Mouse (Mus musculus): ENCODE data around the gene Dlk2. TPM values are rescaled to one million over a fixed set of nuclear protein-coding genes. Genes with fewer than 3 reads are reported as not detected.
A peak's percentile ranks its signal among the peaks of the same experiment; 100 is the strongest.

Gene Dlk2
- polyA plus RNA-seq, 1 experiment from 2014 or later = 8.9 TPM

GRCm38 (mm10) chr17:46283911-46284310 lies 13.3 kb upstream of the Dlk2 start:
- ATAC-seq (ENCODE audit: low FRiP score, low TSS enrichment) (no peak), DNase-seq (ENCODE audit: low spot score) (no peak)
- H3K4me2 ChIP-seq (replicated peaks; ENCODE audit: low read depth) = no peak overlapping the region
- TF ChIP-seq CTCF (IDR thresholded peaks at IDR 0.05; ENCODE audit: low read depth) = no peak
- no peak for TF ChIP-seq EP300 (optimal IDR thresholded peaks at IDR 0.05)
- H3K4me1 ChIP-seq (replicated peaks; ENCODE audit: control insufficient read depth, insufficient read depth) = 0 out of 2 replicates have a peak, but pooled peaks cover 2% of the 10 kb centered on the region
- 0 out of 2 replicates have a peak, but pooled peaks cover 3% of the 10 kb centered on the region for H3K36me3 ChIP-seq (ENCODE audit: control insufficient read depth, insufficient read depth, low read length)
- no peak overlapping the region for H3K27ac ChIP-seq (replicated peaks)
- H3K4me3 ChIP-seq (ENCODE audit: low read depth, low read length) = no peak overlapping the region
- H3K9ac ChIP-seq (ENCODE audit: low read length) = no peak overlapping the region
- H3K27me3 ChIP-seq (ENCODE audit: control insufficient read depth, insufficient read depth, low read length) = no peaks in the 10 kb centered on the region
- H3K9me3 ChIP-seq (ENCODE audit: control insufficient read depth, low read length) = no peaks in the 10 kb centered on the region
- WGBS = 83% methylated on average over 8 of the region's 8 CpGs

DNA sequence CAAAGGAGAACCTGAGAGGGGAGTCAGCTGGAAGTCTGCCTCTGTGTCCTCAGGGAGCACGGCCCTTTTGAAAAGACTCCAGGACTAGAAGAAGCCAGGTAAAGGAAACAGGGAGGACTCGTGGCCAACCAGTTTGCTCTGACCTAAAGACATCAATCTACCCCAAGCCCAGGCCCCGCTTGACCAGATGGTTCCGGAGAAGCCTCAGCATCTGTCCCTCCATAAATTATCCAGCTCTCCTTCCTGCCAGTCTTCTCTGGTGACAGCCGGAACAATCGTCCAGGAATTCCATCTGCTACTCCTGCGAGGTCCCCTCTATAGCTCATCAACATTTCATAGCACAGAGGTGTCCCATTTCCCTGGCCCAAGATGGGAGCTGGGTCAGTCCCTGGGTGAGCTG lies 12.6 kb upstream of the Dlk2 start:
- H3K27ac ChIP-seq (replicated peaks) = no peak overlapping the region
- ATAC-seq (ENCODE audit: low FRiP score, low TSS enrichment) = no peak
- 57% methylated on average over 7 of the region's 7 CpGs for WGBS
- H3K9me3 ChIP-seq (ENCODE audit: control insufficient read depth, low read length) = no peaks in the 10 kb centered on the region
- no peak for DNase-seq (ENCODE audit: low spot score)
- TF ChIP-seq EP300 (optimal IDR thresholded peaks at IDR 0.05) (no peak), CTCF (IDR thresholded peaks at IDR 0.05; ENCODE audit: low read depth) (no peak)
- H3K36me3 ChIP-seq (ENCODE audit: control insufficient read depth, insufficient read depth, low read length) = 0 out of 2 replicates have a peak, but pooled peaks cover 3% of the 10 kb centered on the region
- H3K4me3 ChIP-seq (ENCODE audit: low read depth, low read length) = no peak overlapping the region
- no peaks in the 10 kb centered on the region for H3K27me3 ChIP-seq (ENCODE audit: control insufficient read depth, insufficient read depth, low read length)
- no peak overlapping the region for H3K9ac ChIP-seq (ENCODE audit: low read length)
- H3K4me2 ChIP-seq (replicated peaks; ENCODE audit: low read depth) = no peak overlapping the region
- 0 out of 2 replicates have a peak, but pooled peaks cover 2% of the 10 kb centered on the region for H3K4me1 ChIP-seq (replicated peaks; ENCODE audit: control insufficient read depth, insufficient read depth)

DNA sequence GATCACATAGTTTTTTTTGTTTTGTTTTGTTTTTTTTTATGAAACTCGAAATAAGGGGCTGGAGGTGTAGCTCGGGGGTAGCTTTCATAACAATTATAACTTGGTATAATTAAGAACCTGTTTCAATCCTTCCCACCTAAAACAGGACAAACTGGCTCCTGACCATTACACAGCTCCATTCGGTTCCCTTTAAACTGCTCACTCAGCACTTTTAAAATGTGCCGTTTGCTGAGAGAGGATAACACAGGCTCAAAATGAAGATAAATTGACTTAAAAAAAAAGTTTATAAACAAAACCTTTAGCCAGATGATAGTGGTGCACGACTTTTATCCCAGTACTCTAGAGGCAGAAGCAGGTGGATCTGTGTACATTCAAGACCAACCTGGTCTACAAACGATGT lies 11.8 kb upstream of the Dlk2 start:
- no peak for TF ChIP-seq EP300 (optimal IDR thresholded peaks at IDR 0.05)
- TF ChIP-seq CTCF (IDR thresholded peaks at IDR 0.05; ENCODE audit: low read depth) = no peak
- ATAC-seq (ENCODE audit: low FRiP score, low TSS enrichment) (no peak), DNase-seq (ENCODE audit: low spot score) (no peak)
- Histone ChIP-seq H3K4me3 (ENCODE audit: low read depth, low read length) (no peak overlapping the region), H3K36me3 (ENCODE audit: control insufficient read depth, insufficient read depth, low read length) (no peaks in the 10 kb centered on the region), H3K4me1 (replicated peaks; ENCODE audit: control insufficient read depth, insufficient read depth) (0 out of 2 replicates have a peak, but pooled peaks cover 2% of the 10 kb centered on the region), H3K9me3 (ENCODE audit: control insufficient read depth, low read length) (no peaks in the 10 kb centered on the region), H3K9ac (ENCODE audit: low read length) (no peak overlapping the region), H3K27ac (replicated peaks) (no peak overlapping the region), H3K27me3 (ENCODE audit: control insufficient read depth, insufficient read depth, low read length) (no peaks in the 10 kb centered on the region), H3K4me2 (replicated peaks; ENCODE audit: low read depth) (no peak overlapping the region)
- WGBS = 34% methylated on average over 6 of the region's 6 CpGs

GRCm38 (mm10) chr17:46287678-46288095 lies 9.5 kb upstream of the Dlk2 start:
- no peak overlapping the region for H3K4me2 ChIP-seq (replicated peaks; ENCODE audit: low read depth)
- H3K4me1 ChIP-seq (replicated peaks; ENCODE audit: control insufficient read depth, insufficient read depth) = 0 out of 2 replicates have a peak, but pooled peaks cover 2% of the 10 kb centered on the region
- H3K4me3 ChIP-seq (ENCODE audit: low read depth, low read length) = no peak overlapping the region
- H3K27ac ChIP-seq (replicated peaks) = no peak overlapping the region
- H3K27me3 ChIP-seq (ENCODE audit: control insufficient read depth, insufficient read depth, low read length) = no peaks in the 10 kb centered on the region
- TF ChIP-seq EP300 (optimal IDR thresholded peaks at IDR 0.05) (no peak), CTCF (IDR thresholded peaks at IDR 0.05; ENCODE audit: low read depth) (no peak)
- DNase-seq (ENCODE audit: low spot score) (peak; percentile 33), ATAC-seq (ENCODE audit: low FRiP score, low TSS enrichment) (peak; percentile 36; the same call in 1 of the 2 replicates)
- no peaks in the 10 kb centered on the region for H3K9me3 ChIP-seq (ENCODE audit: control insufficient read depth, low read length)
- 49% methylated on average over 11 of the region's 11 CpGs for WGBS
- no peaks in the 10 kb centered on the region for H3K36me3 ChIP-seq (ENCODE audit: control insufficient read depth, insufficient read depth, low read length)
- H3K9ac ChIP-seq (ENCODE audit: low read length) = no peak overlapping the region

DNA sequence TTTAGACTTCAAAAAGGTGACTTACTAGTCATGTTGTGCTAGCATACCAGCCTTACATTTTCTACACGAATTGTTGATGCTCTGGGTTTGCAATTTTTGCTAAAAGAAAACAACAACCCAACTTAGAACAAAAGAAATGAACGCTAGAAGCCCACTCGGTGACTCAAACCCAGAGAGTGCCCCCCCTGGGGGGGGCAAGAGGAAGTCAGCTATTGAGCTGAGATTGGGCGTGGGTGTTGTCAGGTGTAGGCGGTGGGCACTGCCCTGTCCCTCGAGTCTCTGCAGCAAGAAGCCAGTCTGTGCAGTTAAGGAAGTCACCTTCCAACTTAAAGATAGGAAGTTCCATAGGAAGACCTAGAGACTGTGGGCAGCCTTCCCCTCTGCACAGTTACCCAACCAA lies 620 bp upstream of the Dlk2 start:
- Histone ChIP-seq H3K27ac (replicated peaks) (no peak overlapping the region), H3K27me3 (ENCODE audit: control insufficient read depth, insufficient read depth, low read length) (peaks cover 2% of the 10 kb centered on the region; the same call in 1 of the 2 replicates), H3K9me3 (ENCODE audit: control insufficient read depth, low read length) (no peaks in the 10 kb centered on the region), H3K4me2 (replicated peaks; ENCODE audit: low read depth) (no peak overlapping the region), H3K4me3 (ENCODE audit: low read depth, low read length) (no peak overlapping the region), H3K36me3 (ENCODE audit: control insufficient read depth, insufficient read depth, low read length) (no peaks in the 10 kb centered on the region), H3K9ac (ENCODE audit: low read length) (no peak overlapping the region), H3K4me1 (replicated peaks; ENCODE audit: control insufficient read depth, insufficient read depth) (no peaks in the 10 kb centered on the region)
- TF ChIP-seq CTCF (IDR thresholded peaks at IDR 0.05; ENCODE audit: low read depth) (no peak), EP300 (optimal IDR thresholded peaks at IDR 0.05) (no peak)
- no peak for ATAC-seq (ENCODE audit: low FRiP score, low TSS enrichment)
- DNase-seq (ENCODE audit: low spot score) = no peak
- 51% methylated on average over 6 of the region's 6 CpGs for WGBS

DNA sequence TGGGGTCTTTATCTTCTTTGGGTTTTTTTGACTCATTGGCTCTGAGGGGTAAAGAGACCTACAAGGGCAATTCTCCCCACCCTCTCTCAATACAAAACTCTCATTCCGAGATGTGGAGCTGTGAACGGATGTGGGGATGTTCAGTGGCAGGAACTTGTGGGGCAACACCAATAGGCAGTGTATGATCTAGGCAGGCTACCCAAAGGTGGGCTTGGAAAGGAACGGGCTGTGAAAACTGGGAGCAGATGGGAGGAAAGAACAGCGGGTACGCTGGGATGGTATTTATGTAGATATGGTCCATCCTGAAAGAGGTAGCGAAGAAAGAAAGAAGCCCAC lies 225 bp upstream of the Dlk2 start:
- WGBS = 8% methylated on average over 6 of the region's 6 CpGs
- no peaks in the 10 kb centered on the region for H3K4me1 ChIP-seq (replicated peaks; ENCODE audit: control insufficient read depth, insufficient read depth)
- no peak for ATAC-seq (ENCODE audit: low FRiP score, low TSS enrichment)

More for the DNA sequence above, 225 bp upstream of the Dlk2 start:
- Histone ChIP-seq H3K27ac (replicated peaks) (no peak overlapping the region), H3K36me3 (ENCODE audit: control insufficient read depth, insufficient read depth, low read length) (no peaks in the 10 kb centered on the region), H3K4me2 (replicated peaks; ENCODE audit: low read depth) (peak overlapping the region; percentile 99), H3K4me3 (ENCODE audit: low read depth, low read length) (peak overlapping the region; percentile 58), H3K9me3 (ENCODE audit: control insufficient read depth, low read length) (no peaks in the 10 kb centered on the region), H3K27me3 (ENCODE audit: control insufficient read depth, insufficient read depth, low read length) (peaks cover 2% of the 10 kb centered on the region; the same call in 1 of the 2 replicates), H3K9ac (ENCODE audit: low read length) (no peak overlapping the region)
- DNase-seq (ENCODE audit: low spot score) = no peak
- no peak for TF ChIP-seq EP300 (optimal IDR thresholded peaks at IDR 0.05)
- no peak for TF ChIP-seq CTCF (IDR thresholded peaks at IDR 0.05; ENCODE audit: low read depth)
